Mouse (Mus musculus) heart, adult 18-20 months (tissue): ENCODE data around the gene Zc3h10. TPM values are rescaled to one million over a fixed set of nuclear protein-coding genes. Genes with fewer than 3 reads are reported as not detected.
"Not testable (repeated sequence)": the region's sequence is repeated elsewhere in the genome, so short reads cannot be mapped to it uniquely, and the experiment has no call there.

Experiments
- DNase-seq, 2 experiments: peaks; one replicate each; pipeline ENCODE4 v3.0.0; 2021 to 2022; ENCODE audit warnings: mixed read lengths in 1 of 2
- microRNA-seq, 2 experiments: library from miRNA; unstranded; fragments of <30 nt; microRNA quantifications; one replicate each; pipeline ENCODE4 v1.2.0; 2022
- total RNA-seq, 2 experiments: library from RNA; stranded (reverse); gene quantifications; 2 replicates each; pipeline ENCODE4 v1.2.3; 2021

Gene Zc3h10
- total RNA-seq, 2 experiments from 2014 or later: 7.7 to 8.2 TPM

GRCm38 (mm10) chr10:128497134-128497737 is 50.3 kb downstream of the Zc3h10 start:
- DNase-seq: no peak

GRCm38 (mm10) chr10:128496509-128497077 is 51.0 kb downstream of the Zc3h10 start:
- DNase-seq: no peak

- no peak for DNase-seq
These were observed 51.7 kb downstream of the Zc3h10 start for GRCm38 (mm10) chr10:128495903-128496302.

- DNase-seq: no peak
These were observed 52.3 kb downstream of the Zc3h10 start for GRCm38 (mm10) chr10:128495270-128495669.

- DNase-seq: no peak
These were observed 52.8 kb downstream of the Zc3h10 start for GRCm38 (mm10) chr10:128494667-128495245.

GRCm38 (mm10) chr10:128493695-128494666 is 53.6 kb downstream of the Zc3h10 start, which contains the start of gene Myl6:
Myl6 (minus strand) TSS chr10:128494145.
- DNase-seq: peak; percentile 99

GRCm38 (mm10) chr10:128493319-128493694 is 54.3 kb downstream of the Zc3h10 start:
- DNase-seq: no peak

- DNase-seq: peak; percentile 84 to 88
These were observed 54.8 kb downstream of the Zc3h10 start for GRCm38 (mm10) chr10:128492633-128493311.

GRCm38 (mm10) chr10:128492051-128492450 is 55.5 kb downstream of the Zc3h10 start:
- DNase-seq: not testable (repeated sequence)

Small RNA genes lying within 50 kb of the gene (microRNA-seq; reads per million reads assigned to microRNA genes)
- gene Gm47275 (0 reads per million in 2 experiments), gene Mir6916 (0.27 to 1.1 reads per million in 2 experiments), gene Mir6917 (0 reads per million in 2 experiments)

Other genes with a start within 250 kb of the Zc3h10 start
- gene Il23a, start 249.0 kb downstream of the Zc3h10 start, total RNA-seq: not detected
- gene Pan2, start 244.4 kb downstream of the Zc3h10 start, total RNA-seq: 1 to 10 TPM; 4.5 to 6.0 TPM
- 10 to 100 TPM; 62.2 to 66.6 TPM for gene Cnpy2, start 225.3 kb downstream of the Zc3h10 start, total RNA-seq
- 1,000 to 10,000 TPM; 1,006 to 1,090 TPM for gene Cs, start 210.0 kb downstream of the Zc3h10 start, total RNA-seq
- 100 to 1,000 TPM; 365 to 392 TPM for gene Coq10a, start 178.8 kb downstream of the Zc3h10 start, total RNA-seq
- 10 to 100 TPM; 38.1 to 40.3 TPM for gene Ankrd52, start 170.7 kb downstream of the Zc3h10 start, total RNA-seq
- not detected for gene Slc39a5, start 146.5 kb downstream of the Zc3h10 start, total RNA-seq
- 10 to 100 TPM; 41.0 to 42.8 TPM for gene Nabp2, start 136.3 kb downstream of the Zc3h10 start, total RNA-seq
- 10 to 100 TPM; 16.6 to 17.2 TPM for gene Rnf41, start 136.1 kb downstream of the Zc3h10 start, total RNA-seq
- 10 to 100 TPM; 75.4 to 75.8 TPM for gene Smarcc2, start 88.5 kb downstream of the Zc3h10 start, total RNA-seq
- 100 to 1,000 TPM; 253 to 273 TPM for gene Myl6, start 53.6 kb downstream of the Zc3h10 start, total RNA-seq
- 1 to 10 TPM; 3.2 to 3.3 TPM for gene Myl6b, start 49.1 kb downstream of the Zc3h10 start, total RNA-seq
- 10 to 100 TPM; 15.9 to 19.9 TPM for gene Esyt1, start 21.9 kb downstream of the Zc3h10 start, total RNA-seq
- gene Rpl41, start 1.5 kb upstream of the Zc3h10 start, total RNA-seq: 1,000 to 10,000 TPM; 1,490 to 1,551 TPM
- gene Pa2g4, start 18.2 kb upstream of the Zc3h10 start, total RNA-seq: 10 to 100 TPM; 43.1 to 46.0 TPM
- gene Erbb3, start 41.9 kb upstream of the Zc3h10 start, total RNA-seq: 1 to 10 TPM; 6.4 to 8.6 TPM
- 100 to 1,000 TPM; 257 to 282 TPM for gene Rps26, start 79.0 kb upstream of the Zc3h10 start, total RNA-seq
- gene Ikzf4, start 98.2 kb upstream of the Zc3h10 start, total RNA-seq: 1 to 10 TPM; 1.7 to 1.8 TPM
- gene Suox, start 126.3 kb upstream of the Zc3h10 start, total RNA-seq: 10 to 100 TPM; 22.3 to 28.2 TPM
- gene Rab5b, start 148.5 kb upstream of the Zc3h10 start, total RNA-seq: 10 to 100 TPM; 76.5 to 84.4 TPM
- gene Pmel, start 156.4 kb upstream of the Zc3h10 start, total RNA-seq: 1 to 10 TPM in 1 of 2 experiments, under 1 TPM in 1; 0.65 to 1.1 TPM
- 1 to 10 TPM; 8.2 to 9.1 TPM for gene Cdk2, start 157.3 kb upstream of the Zc3h10 start, total RNA-seq
- 10 to 100 TPM; 11.5 to 16.1 TPM for gene Dgka, start 197.1 kb upstream of the Zc3h10 start, total RNA-seq
- 10 to 100 TPM in 1 of 2 experiments, 1 to 10 TPM in 1; 10.0 to 10.1 TPM for gene Pym1, start 200.1 kb upstream of the Zc3h10 start, total RNA-seq
- gene Mmp19, start 243.1 kb upstream of the Zc3h10 start, total RNA-seq: 1 to 10 TPM; 1.9 to 3.7 TPM